Mouse (Mus musculus) E14TG2a.4 (cell line): ENCODE data around the gene Ear1.
"Not testable (repeated sequence)": the region's sequence is repeated elsewhere in the genome, so short reads cannot be mapped to it uniquely, and the experiment has no call there.

ENCODE experiments used
- H3K27me3 ChIP-seq: 2 replicates; pipeline ENCODE4 v1.6.1; 2014; ENCODE audit warnings: low read length, control low read depth; ENCODE audit not compliant: insufficient read depth
- H3K36me3 ChIP-seq: 2 replicates; pipeline ENCODE4 v1.6.1; 2014; ENCODE audit warnings: low read length, control low read depth; ENCODE audit not compliant: insufficient read depth
- H3K4me1 ChIP-seq: replicated peaks from 2 replicates; pipeline ENCODE4 v1.6.1; 2014; ENCODE audit warnings: low read depth, low read length, control low read depth
- H3K4me3 ChIP-seq: replicated peaks from 2 replicates; pipeline ENCODE4 v1.5.1; 2014; ENCODE audit warnings: mild to moderate bottlenecking, low read length
- H3K9me3 ChIP-seq: 2 replicates; pipeline ENCODE4 v1.6.1; 2014; ENCODE audit warnings: low read length, control low read depth
- CTCF ChIP-seq: conservative IDR thresholded peaks from 2 replicates; pipeline ENCODE4 v1.5.1; 2014; ENCODE audit warnings: low read length

The Ear1 gene

DNA sequence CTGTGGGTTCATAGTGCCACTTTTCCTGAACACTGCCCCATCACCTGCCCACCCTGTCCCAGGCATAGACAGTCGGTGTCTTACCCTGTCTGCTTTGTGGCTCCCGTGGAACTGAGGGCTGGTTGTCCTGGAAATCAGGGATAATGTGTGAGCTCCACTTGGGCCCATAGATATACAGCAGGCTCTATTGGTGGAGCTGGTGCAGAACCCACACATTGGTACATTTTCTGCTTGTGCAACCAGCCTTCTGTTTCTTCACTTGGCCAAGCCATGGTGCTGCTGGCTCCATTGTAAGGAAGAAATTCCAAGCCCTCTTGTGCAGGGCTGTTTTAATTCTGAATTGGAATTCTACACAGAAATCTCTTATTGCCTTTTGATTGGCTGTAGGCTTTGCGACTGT lies at the start of gene Ear1:
Ear1 (minus strand) TSS at position 101 of the 400 bp plus-strand sequence.
- H3K27me3 ChIP-seq, H3K9me3 ChIP-seq, H3K4me1 ChIP-seq, H3K36me3 ChIP-seq, H3K4me3 ChIP-seq: not testable (repeated sequence)

DNA sequence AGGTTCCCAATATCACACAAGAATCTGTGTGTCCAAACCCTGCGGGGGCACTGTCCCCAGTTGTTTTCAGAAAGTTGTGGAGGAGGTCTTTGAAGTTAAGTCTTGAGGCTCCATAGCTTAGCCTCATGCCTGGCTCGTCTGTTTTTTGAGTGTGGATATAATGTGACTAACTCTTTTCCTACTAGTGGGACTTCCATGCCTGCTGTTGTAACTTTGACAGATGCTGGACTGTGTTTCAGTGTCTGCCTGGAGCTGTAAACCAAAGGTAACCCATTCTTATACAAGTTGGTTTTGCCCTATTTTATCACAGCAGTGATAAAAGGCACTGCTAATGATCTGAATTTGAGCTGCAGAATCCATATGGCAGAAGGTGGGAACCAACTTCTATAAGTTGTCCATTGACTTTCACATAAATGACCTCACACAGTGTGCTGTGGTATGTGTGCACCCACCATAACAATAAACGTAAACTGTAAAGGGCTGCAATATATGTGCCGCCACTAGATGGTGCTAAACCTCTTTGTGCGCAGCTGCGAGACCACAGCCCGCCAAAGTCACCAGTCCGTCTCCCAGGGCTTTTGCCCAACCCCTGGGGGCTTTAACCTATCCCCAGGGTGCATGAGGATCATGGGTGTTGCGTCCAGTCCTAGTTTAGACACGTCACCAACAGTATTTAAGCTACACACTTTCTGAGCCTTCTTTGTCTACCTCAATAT lies 49.5 kb upstream of the Ear1 start, which contains the start of gene Gm8113:
Gm8113 (plus strand) TSS at position 703 of the 716 bp plus-strand sequence.
- peak; percentile 59 for TF ChIP-seq CTCF
- not testable (repeated sequence) for H3K36me3 ChIP-seq, H3K27me3 ChIP-seq, H3K9me3 ChIP-seq, H3K4me1 ChIP-seq
- H3K4me3 ChIP-seq: peak within 1 kb of the TSS; percentile 79

DNA sequence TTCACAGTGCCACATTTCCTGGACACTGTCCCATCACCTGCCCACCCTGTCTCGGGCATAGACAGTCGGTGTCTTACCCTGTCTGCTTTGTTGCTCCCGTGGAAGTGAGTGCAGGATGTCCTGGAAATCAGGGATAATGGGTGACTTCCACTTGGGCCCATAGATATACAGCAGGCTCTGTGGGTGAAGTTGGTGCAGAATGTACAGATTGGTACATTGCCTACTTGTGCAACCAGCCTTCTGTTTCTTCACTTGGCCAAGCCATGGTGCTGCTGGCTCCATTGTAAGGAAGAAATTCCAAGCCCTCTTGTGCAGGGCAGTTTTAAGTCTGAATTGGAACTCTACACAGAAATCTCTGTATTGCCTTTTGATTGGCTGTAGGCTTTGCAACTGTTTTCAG lies 48.1 kb upstream of the Ear1 start, which contains the start of gene Ear10:
Ear10 (minus strand) TSS at position 101 of the 400 bp plus-strand sequence.
- not testable (repeated sequence) for H3K27me3 ChIP-seq, H3K4me3 ChIP-seq, H3K4me1 ChIP-seq, H3K36me3 ChIP-seq, H3K9me3 ChIP-seq

DNA sequence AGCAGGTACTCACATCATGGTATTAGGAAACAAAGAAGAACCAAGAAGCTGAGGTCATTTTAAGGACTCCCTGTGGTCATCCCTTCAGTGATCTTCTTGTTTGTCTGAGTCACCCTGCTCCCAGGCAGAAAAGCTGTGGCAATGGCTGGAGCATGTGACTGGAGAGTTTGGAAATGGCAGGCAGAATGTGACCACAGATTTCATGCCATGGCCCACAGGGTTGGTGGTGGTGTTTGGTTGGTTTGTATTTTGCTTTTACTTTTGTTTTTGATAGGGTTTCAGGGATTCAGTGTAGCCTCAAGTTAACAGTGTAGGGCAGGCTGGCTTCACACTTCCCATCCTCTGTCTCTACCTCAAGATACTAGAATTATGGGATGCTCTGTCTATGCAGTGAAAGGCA lies 42.9 kb upstream of the Ear1 start:
- H3K36me3 ChIP-seq, H3K4me3 ChIP-seq, H3K27me3 ChIP-seq, H3K9me3 ChIP-seq, H3K4me1 ChIP-seq: not testable (repeated sequence)

DNA sequence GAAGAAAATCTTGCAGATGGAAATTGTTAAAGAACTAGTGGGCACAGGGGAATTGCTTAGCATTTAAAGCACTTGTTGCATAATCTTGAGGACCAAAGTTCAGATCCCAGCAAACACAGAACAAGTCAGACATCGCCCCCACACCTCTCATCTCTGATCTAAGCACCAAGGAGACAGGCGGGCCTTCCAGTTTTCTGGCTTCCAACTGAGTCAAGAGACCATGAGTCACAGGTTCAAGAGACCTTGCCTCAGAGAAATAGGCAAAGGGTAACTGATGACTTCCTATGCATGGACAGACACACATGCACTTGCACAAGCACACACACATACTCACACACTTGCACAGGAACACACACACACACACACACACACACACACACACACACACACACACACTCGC lies 23.3 kb upstream of the Ear1 start:
- H3K4me3 ChIP-seq, H3K36me3 ChIP-seq, H3K27me3 ChIP-seq, H3K9me3 ChIP-seq, H3K4me1 ChIP-seq: not testable (repeated sequence)

DNA sequence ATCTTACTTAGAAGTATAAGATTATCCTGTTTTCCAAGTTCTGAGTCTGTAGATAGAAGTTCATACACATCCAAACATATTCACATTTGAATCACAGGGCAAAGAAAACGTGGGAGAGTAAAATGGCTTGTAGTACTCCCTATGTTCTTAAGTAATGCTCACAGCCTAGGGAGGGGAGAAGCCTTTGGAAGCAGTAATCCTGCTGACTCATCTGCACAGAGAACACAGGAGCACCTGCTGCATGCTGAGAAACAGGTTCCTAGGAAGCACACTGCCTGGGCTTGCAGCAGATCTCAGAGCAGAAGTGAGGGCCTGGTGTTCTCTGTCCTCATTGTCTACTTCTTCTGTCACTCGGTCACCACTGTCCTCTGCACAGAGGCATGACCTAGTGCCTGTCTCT lies 20.0 kb upstream of the Ear1 start:
- not testable (repeated sequence) for H3K27me3 ChIP-seq, H3K4me3 ChIP-seq, H3K9me3 ChIP-seq, H3K4me1 ChIP-seq, H3K36me3 ChIP-seq

DNA sequence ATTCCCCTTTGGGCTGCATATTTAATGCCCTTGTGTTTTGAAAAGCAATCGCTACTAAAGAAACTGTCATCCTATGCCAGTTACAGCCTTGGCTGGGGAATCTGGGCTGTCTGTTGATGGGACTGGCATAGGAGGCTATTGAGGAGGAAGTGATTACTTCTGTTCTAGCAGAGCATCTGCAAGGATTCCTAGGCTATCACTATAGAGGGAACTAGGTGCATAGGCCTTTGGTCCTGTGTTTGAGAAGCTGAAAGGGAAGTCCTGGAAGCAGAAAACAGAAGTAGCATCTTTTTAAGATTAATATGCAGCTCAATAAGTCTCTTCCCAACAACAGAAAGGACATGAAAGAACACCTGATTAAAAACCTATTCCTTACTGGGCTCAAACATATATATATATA lies 16.0 kb upstream of the Ear1 start:
- not testable (repeated sequence) for H3K36me3 ChIP-seq, H3K4me3 ChIP-seq, H3K27me3 ChIP-seq, H3K4me1 ChIP-seq, H3K9me3 ChIP-seq

DNA sequence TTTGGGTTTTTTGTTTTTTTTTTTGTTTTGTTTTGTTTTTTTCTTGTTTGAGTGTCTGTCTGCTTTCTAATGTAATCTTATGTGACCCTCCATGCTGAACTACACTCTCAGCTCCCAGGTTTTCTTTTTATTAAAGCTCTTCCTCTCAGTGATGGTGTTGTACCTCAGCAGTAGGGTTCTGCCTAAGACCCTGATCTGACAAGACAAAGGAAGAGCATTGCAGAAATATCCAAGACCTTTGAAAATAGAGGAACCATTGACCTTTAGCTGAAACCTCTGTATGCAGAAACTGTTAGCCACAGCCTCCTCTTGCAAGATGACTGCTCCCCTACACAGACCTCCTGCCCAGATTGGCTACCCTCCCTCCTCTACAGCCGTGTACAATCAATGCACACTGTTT lies 10.9 kb upstream of the Ear1 start:
- H3K9me3 ChIP-seq, H3K36me3 ChIP-seq, H3K4me1 ChIP-seq, H3K4me3 ChIP-seq, H3K27me3 ChIP-seq: not testable (repeated sequence)

DNA sequence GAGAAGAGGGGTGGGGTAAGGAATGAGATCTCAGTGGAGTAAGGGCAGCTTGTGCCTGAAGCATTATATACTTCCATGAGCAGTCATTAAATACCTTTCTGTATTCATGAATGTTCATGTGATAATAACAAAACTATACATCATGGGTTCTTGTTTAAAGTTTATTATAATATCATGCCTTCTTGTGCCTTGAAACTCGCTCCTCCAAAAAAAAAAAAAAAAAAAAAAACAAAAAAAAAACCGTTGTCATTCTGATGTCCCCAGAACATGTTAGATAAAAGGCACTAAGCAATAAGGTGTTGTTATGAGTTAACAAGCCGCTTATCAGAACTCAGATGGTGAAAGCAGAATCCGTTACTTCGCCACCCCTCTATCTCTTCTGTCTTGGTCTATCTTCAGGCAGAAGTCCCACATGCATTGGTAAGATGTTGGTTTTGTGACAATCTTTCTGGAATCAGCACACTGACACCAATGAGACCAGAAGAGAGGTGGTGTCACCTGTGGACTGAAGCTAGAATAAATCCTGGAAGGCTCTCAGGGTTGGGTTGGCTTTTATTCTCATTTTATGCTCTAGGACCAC lies 4.7 kb upstream of the Ear1 start:
- H3K27me3 ChIP-seq, H3K9me3 ChIP-seq, H3K4me3 ChIP-seq: not testable (repeated sequence)

DNA sequence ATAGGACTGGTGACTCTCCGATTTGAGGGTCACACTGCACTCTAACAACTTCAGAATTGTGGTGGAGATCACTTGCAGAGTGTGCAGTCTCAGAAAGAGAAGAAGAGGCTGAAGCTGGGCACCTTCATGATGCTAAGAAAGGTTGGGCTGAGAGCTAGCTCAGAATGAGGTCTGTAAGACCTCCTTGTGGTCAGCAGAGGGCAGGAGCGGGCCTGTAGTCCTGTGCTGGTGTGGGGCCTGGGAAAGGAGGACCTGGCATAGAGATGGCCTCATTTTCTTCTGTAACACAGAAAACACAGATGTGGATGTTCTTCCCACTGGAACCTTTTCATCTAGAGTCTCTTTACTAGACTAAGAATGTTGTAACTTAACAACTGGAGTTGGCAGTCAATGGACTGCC lies 2.5 kb upstream of the Ear1 start:
- H3K4me3 ChIP-seq, H3K4me1 ChIP-seq, H3K36me3 ChIP-seq, H3K9me3 ChIP-seq, H3K27me3 ChIP-seq: not testable (repeated sequence)

More for the DNA sequence above, 4.7 kb upstream of the Ear1 start:
- not testable (repeated sequence) for H3K36me3 ChIP-seq, H3K4me1 ChIP-seq

DNA sequence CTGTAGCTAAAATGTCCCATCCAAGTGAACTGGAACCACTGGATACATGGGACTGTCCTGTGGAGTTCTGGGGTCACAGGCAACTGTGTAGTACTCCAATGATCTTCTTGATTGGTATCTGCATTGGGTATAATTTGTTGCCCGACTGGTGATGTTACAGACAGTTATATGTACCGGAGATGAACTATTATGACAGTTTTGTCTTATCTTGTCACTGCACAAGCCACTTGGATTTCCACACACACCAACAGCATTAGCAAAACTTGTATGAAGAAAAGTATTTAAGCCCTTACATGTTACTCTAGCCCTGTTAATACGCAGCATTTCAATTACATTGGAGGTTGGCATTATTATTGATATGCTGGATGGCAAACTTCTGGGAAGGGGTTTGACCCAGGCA lies 455 bp downstream of the Ear1 start:
- H3K4me1 ChIP-seq, H3K4me3 ChIP-seq, H3K9me3 ChIP-seq, H3K36me3 ChIP-seq, H3K27me3 ChIP-seq: not testable (repeated sequence)
